Mouse (Mus musculus): ENCODE measurements around the gene Ubc.

Gene Ubc

DNA sequence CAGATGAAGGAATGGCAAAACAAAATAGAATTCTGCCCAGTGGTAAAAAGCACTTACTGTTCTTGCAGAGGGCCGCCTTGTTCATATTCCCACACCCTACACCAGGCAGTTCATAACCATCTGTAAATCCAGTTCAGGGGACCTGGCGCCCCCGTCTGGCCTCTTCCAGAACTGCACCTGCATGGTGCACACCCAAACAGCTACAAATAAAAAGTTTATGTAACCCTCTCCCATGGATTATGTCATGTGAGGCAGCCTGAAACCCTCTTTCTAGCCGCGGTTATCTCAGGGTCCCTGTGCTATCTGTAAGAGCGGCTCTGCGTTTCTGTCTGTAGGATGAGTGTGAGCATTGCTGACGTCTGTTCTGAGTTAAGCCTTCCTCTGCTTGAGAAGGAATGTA lies 41.5 kb downstream of the Ubc start:
- DNase-seq (ENCODE audit: low read depth), result peak; percentile 66

DNA sequence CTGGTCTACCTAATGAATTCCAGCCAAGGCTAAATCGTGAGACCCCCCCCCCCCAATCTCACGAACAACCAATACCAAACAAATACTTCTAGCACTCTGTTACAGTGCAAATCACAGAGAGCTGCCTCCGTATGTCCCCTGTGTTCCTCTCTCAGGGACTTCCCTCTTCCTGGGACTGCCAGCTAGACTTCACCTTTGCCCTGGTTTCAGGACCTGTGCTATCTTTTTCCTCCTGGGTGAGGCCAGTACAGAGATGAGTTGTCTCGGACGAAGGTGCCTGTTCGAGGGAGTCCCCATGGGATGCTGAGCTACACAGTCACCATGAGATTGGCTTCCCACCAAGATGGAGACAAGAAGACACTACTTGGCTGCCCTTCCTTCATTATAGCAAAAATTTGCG lies 41.9 kb downstream of the Ubc start:
- no peak for DNase-seq (ENCODE audit: low read depth)

DNA sequence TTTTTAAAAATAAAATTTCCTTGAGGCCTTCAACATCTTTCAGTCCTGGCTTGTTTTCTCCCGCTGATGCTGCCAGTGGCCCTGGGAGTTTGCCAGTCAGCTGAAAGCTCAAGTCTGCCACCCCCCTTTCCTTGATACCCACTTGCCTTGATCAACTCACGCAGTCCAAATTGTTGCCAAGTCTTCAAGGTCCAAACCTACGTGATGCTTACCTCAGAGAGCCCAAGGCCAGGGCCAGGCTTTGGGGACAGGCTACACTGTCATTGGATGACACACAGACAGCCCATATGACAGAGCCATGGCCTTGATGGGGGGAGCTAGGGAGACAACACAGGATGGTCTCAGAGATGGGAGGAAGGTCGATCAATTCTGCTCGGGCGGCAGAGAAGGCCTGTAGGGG lies 45.7 kb downstream of the Ubc start:
- DNase-seq (ENCODE audit: low read depth), result no peak

DNA sequence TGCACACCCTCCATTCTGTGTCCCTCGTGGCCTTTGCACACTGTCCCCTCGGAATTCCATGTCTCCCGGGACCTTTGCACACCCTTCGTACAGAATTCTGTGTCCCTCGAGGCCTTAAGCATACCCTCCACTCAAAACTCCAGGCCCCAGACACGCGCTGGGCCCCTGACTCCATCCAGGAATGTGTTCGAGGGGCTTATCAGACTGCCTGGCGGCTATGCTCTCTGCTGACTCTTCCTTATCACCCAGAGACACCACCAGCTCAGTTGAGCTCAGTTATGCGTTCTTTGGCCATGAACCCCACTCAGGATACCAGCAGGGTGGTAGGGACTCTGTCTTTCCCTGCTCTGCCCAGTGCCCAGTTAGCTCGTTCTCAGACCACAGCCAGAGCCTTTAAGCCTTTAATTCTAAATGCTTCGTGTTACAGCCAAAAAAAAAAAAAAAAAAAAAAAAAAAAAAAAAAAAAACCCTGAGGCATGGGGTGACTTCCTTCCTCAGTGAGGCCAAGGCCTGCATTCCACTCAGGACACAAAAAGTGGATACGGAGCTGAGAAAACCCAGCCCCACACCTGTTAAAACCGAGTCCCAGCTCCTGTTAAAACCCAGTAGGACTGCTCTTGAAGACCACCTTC lies 48.4 kb downstream of the Ubc start:
- no peak for DNase-seq (ENCODE audit: low read depth)

DNA sequence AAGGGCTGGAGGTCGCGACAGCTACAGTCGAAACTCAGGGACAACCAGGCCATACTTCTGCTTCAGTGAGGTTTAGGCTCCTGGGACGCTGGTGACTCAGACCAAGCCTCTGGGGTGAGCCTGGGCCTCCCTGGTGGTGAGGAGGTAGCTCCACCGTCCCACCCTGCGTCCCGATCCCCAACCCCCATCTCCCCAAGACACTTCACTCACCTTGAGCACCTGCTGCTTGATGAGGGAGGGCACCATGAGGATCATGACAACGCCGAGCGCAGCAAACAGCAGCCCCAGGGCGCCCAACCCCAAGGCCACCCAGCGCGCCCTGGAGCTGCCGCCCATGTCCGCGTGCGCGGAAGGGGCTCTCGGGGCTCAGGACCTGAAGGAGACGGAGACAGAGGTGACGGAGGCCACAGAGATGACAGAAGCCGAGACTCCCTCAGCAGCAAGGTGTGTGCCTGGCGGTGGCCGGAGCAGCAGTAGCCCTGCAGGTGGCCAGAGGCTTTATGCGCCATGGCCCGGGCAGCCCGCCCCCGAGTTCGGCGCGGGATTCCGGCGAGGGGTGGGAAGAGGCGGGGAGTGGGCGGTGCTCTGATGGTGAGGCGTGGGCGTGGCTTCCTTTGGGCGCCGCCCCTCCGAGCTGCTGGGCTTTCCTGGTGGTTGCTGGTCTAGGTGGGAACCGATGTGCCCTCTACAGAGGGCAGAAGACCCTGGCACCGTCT lies 49.3 kb downstream of the Ubc start, which contains the start of gene Scarb1:
Gene Scarb1, minus strand, starts transcription at position 548 of the 716 bp plus-strand sequence.
- peak; percentile 95 for DNase-seq (ENCODE audit: low read depth)

DNA sequence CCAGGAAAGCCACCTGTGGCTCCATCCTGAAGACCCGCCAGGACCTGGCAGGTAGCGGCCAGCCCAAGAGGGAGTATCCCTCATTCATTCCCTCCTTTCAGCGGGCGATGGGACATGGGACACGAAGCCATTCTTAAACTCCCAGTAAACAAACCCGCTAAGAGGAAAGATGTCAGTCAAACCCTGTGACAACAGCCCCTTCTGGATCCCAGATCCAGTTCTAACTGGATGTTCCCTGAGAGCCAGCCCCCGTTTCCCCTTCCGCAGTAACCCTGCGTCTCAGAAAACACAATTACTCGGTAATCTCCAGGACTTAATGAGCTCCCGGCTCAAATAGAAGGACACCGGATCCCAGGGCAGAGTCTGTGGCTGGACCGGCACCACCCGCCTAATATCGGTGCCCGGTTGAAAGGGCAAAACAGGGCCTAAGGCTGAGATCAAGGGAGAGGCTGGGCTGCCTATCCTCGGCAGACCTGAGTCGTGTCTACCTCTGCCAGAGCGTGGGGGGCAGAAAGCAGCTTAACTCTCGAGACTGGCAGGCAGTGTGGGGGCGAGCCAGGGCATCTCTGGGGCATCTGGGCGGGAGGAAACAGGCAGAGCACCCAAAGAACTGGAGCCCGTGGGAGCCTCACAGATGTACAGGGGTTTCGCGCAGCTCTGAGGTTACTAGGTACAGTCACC lies 50.0 kb downstream of the Ubc start:
- DNase-seq (ENCODE audit: low read depth), result peak; percentile 54

DNA sequence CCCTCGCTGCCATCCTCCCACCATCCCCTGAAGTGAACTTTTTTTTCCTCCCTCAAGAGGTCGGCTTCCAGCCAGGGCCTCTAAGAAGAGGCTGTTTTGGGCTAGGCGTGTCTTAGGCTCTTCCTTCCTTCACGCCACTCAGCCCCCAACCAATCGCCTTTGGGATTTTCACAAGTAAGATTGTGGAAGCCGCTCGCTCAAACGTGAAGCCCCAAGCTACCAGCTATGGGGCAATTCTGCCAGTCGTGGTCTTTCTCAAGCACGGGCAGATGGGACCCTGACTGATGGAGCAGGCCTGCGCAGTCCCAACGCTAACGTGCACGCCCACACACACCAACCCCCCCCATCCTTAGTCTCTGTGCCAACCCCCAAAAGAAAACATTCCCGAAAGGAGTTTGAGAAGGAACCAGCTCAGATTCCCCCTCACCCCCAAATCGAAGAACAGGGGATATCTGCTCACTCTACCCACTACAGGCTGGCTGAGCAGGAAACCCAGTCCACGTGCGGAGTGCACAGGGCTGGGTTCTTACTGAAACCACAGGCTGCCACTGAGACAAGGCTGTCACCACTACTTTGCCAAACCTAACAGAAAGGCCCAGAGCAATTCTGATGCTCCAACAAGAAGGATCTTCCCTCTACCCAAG lies 50.8 kb downstream of the Ubc start:
- peak; percentile 95 for DNase-seq (ENCODE audit: low read depth)

DNA sequence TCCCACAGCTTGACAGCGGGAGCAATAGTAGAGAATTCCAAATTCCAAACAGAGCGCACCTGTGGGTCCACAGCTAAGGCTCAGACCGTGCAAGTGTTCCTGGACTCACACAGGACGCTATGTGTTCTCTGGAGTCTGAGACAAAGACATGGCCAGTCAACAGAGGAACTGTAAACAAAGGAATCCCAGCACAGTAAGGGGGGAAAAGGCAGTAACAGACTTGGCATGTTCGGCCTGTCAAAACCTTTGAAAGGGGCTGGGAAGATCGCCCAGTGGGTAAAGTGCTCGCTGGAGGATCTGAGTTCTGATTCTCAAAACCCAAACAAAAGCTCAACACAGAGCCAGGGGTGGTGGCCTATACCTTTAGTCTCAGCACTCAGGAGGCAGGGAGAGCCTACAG lies 52.5 kb downstream of the Ubc start:
- DNase-seq (ENCODE audit: low read depth), result no peak

DNA sequence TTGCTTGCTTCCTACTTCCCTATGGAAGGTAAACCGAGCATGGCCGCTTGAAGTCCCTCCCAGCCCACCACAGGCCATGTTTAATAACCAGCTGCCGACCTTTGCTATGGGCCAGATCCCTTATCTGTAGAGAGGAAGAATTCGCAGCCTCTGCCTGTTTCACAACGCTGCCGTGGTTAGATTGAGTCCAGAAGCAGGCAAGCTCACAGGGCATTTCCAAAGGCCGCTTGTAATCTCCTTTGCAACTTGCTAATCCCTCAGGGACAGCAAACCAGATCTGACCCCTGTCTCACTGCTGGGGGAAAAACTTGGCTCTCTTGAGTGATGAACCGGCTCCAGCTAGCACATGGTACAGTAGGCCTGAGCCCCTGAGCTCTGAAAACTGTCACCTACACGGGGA lies 53.0 kb downstream of the Ubc start:
- peak; percentile 35 for DNase-seq (ENCODE audit: low read depth)

Data from NIH3T3 (cell line).